Mouse (Mus musculus): ENCODE measurements around the gene Gm5737. TPM values are rescaled to one million over a fixed set of nuclear protein-coding genes. Genes with fewer than 3 reads are reported as not detected.

The Gm5737 gene
- not detected in 2 replicates for polyA plus RNA-seq (2014; fragmentation: Nextera tagmentation; extraction: Ambion mirVana)

GRCm38 (mm10) chr7:120811834-120812415, at the start of gene Gm5737:
Gm5737 (plus strand) TSS chr7:120812365.
- no peak within 1 kb of the TSS for H3K4me3 ChIP-seq (ENCODE audit: low read depth, low read length)
- no peaks in the 10 kb centered on the region for H3K9me3 ChIP-seq (ENCODE audit: control insufficient read depth, low read length)
- H3K4me1 ChIP-seq (ENCODE audit: control insufficient read depth, insufficient read depth, low read length), result no peaks in the 10 kb centered on the region
- no peak for ATAC-seq (ENCODE audit: low read depth)
- no peaks in the 10 kb centered on the region for H3K27me3 ChIP-seq (ENCODE audit: control insufficient read depth, insufficient read depth, low read length)
- no peak within 1 kb of the TSS for H3K27ac ChIP-seq (ENCODE audit: low read depth, low read length)
- 83% methylated on average over 6 of the region's 6 CpGs for WGBS
- H3K36me3 ChIP-seq (ENCODE audit: control insufficient read depth, insufficient read depth, low read length), result no peaks in the 10 kb centered on the region
- H3K4me2 ChIP-seq (ENCODE audit: low read depth, low read length), result no peak within 1 kb of the TSS
- H3K9ac ChIP-seq (replicated peaks; ENCODE audit: low read depth, low read length), result no peak within 1 kb of the TSS

- WGBS, result 11% methylated on average over 1 of the region's 1 CpGs
- Histone ChIP-seq H3K9ac (replicated peaks; ENCODE audit: low read depth, low read length) (no peak overlapping the region), H3K4me1 (ENCODE audit: control insufficient read depth, insufficient read depth, low read length) (no peaks in the 10 kb centered on the region), H3K27me3 (ENCODE audit: control insufficient read depth, insufficient read depth, low read length) (no peaks in the 10 kb centered on the region), H3K27ac (ENCODE audit: low read depth, low read length) (no peak overlapping the region), H3K4me2 (ENCODE audit: low read depth, low read length) (no peak overlapping the region), H3K9me3 (ENCODE audit: control insufficient read depth, low read length) (no peaks in the 10 kb centered on the region), H3K4me3 (ENCODE audit: low read depth, low read length) (no peak overlapping the region), H3K36me3 (ENCODE audit: control insufficient read depth, insufficient read depth, low read length) (no peaks in the 10 kb centered on the region)
- no peak for ATAC-seq (ENCODE audit: low read depth)
These were observed 44.8 kb upstream of the Gm5737 start for GRCm38 (mm10) chr7:120767369-120767768.

- Histone ChIP-seq H3K27ac (ENCODE audit: low read depth, low read length) (no peak overlapping the region), H3K4me1 (ENCODE audit: control insufficient read depth, insufficient read depth, low read length) (no peaks in the 10 kb centered on the region), H3K9me3 (ENCODE audit: control insufficient read depth, low read length) (no peaks in the 10 kb centered on the region), H3K27me3 (ENCODE audit: control insufficient read depth, insufficient read depth, low read length) (no peaks in the 10 kb centered on the region), H3K36me3 (ENCODE audit: control insufficient read depth, insufficient read depth, low read length) (no peaks in the 10 kb centered on the region), H3K4me2 (ENCODE audit: low read depth, low read length) (no peak overlapping the region), H3K4me3 (ENCODE audit: low read depth, low read length) (no peak overlapping the region), H3K9ac (replicated peaks; ENCODE audit: low read depth, low read length) (no peak overlapping the region)
- WGBS, result 44% methylated on average over 1 of the region's 1 CpGs
- ATAC-seq (ENCODE audit: low read depth), result no peak
These were observed 40.8 kb upstream of the Gm5737 start for GRCm38 (mm10) chr7:120771389-120771788.

- H3K9ac ChIP-seq (replicated peaks; ENCODE audit: low read depth, low read length), result no peak overlapping the region
- no peaks in the 10 kb centered on the region for H3K27me3 ChIP-seq (ENCODE audit: control insufficient read depth, insufficient read depth, low read length)
- H3K4me3 ChIP-seq (ENCODE audit: low read depth, low read length), result no peak overlapping the region
- no peaks in the 10 kb centered on the region for H3K4me1 ChIP-seq (ENCODE audit: control insufficient read depth, insufficient read depth, low read length)
- no peak overlapping the region for H3K4me2 ChIP-seq (ENCODE audit: low read depth, low read length)
- H3K9me3 ChIP-seq (ENCODE audit: control insufficient read depth, low read length), result no peaks in the 10 kb centered on the region
- 71% methylated on average over 2 of the region's 2 CpGs for WGBS
- no peaks in the 10 kb centered on the region for H3K36me3 ChIP-seq (ENCODE audit: control insufficient read depth, insufficient read depth, low read length)
- H3K27ac ChIP-seq (ENCODE audit: low read depth, low read length), result no peak overlapping the region
- no peak for ATAC-seq (ENCODE audit: low read depth)
These were observed 34.2 kb upstream of the Gm5737 start for GRCm38 (mm10) chr7:120778012-120778411.

GRCm38 (mm10) chr7:120795544-120795943, 16.6 kb upstream of the Gm5737 start:
- Histone ChIP-seq H3K27me3 (ENCODE audit: control insufficient read depth, insufficient read depth, low read length) (no peaks in the 10 kb centered on the region), H3K9ac (replicated peaks; ENCODE audit: low read depth, low read length) (no peak overlapping the region), H3K27ac (ENCODE audit: low read depth, low read length) (no peak overlapping the region), H3K9me3 (ENCODE audit: control insufficient read depth, low read length) (no peaks in the 10 kb centered on the region), H3K4me1 (ENCODE audit: control insufficient read depth, insufficient read depth, low read length) (no peaks in the 10 kb centered on the region), H3K4me2 (ENCODE audit: low read depth, low read length) (no peak overlapping the region), H3K4me3 (ENCODE audit: low read depth, low read length) (no peak overlapping the region), H3K36me3 (ENCODE audit: control insufficient read depth, insufficient read depth, low read length) (no peaks in the 10 kb centered on the region)
- WGBS, result 69% methylated on average over 4 of the region's 4 CpGs
- ATAC-seq (ENCODE audit: low read depth), result no peak

GRCm38 (mm10) chr7:120796369-120796768, 15.8 kb upstream of the Gm5737 start:
- Histone ChIP-seq H3K27ac (ENCODE audit: low read depth, low read length) (no peak overlapping the region), H3K9ac (replicated peaks; ENCODE audit: low read depth, low read length) (no peak overlapping the region), H3K4me3 (ENCODE audit: low read depth, low read length) (no peak overlapping the region), H3K4me1 (ENCODE audit: control insufficient read depth, insufficient read depth, low read length) (no peaks in the 10 kb centered on the region), H3K27me3 (ENCODE audit: control insufficient read depth, insufficient read depth, low read length) (no peaks in the 10 kb centered on the region), H3K36me3 (ENCODE audit: control insufficient read depth, insufficient read depth, low read length) (no peaks in the 10 kb centered on the region), H3K4me2 (ENCODE audit: low read depth, low read length) (no peak overlapping the region), H3K9me3 (ENCODE audit: control insufficient read depth, low read length) (no peaks in the 10 kb centered on the region)
- no peak for ATAC-seq (ENCODE audit: low read depth)
- WGBS, result 77% methylated on average over 3 of the region's 3 CpGs

GRCm38 (mm10) chr7:120803268-120803667, 8.9 kb upstream of the Gm5737 start:
- H3K27me3 ChIP-seq (ENCODE audit: control insufficient read depth, insufficient read depth, low read length), result no peaks in the 10 kb centered on the region
- no peak overlapping the region for H3K4me2 ChIP-seq (ENCODE audit: low read depth, low read length)
- H3K9me3 ChIP-seq (ENCODE audit: control insufficient read depth, low read length), result no peaks in the 10 kb centered on the region
- ATAC-seq (ENCODE audit: low read depth), result no peak
- H3K36me3 ChIP-seq (ENCODE audit: control insufficient read depth, insufficient read depth, low read length), result no peaks in the 10 kb centered on the region
- no peak overlapping the region for H3K27ac ChIP-seq (ENCODE audit: low read depth, low read length)
- WGBS, result 89% methylated on average over 2 of the region's 2 CpGs
- H3K9ac ChIP-seq (replicated peaks; ENCODE audit: low read depth, low read length), result no peak overlapping the region
- H3K4me1 ChIP-seq (ENCODE audit: control insufficient read depth, insufficient read depth, low read length), result no peaks in the 10 kb centered on the region
- H3K4me3 ChIP-seq (ENCODE audit: low read depth, low read length), result no peak overlapping the region

GRCm38 (mm10) chr7:120809705-120810104, 2.5 kb upstream of the Gm5737 start:
- Histone ChIP-seq H3K4me1 (ENCODE audit: control insufficient read depth, insufficient read depth, low read length) (no peaks in the 10 kb centered on the region), H3K27me3 (ENCODE audit: control insufficient read depth, insufficient read depth, low read length) (no peaks in the 10 kb centered on the region), H3K9me3 (ENCODE audit: control insufficient read depth, low read length) (no peaks in the 10 kb centered on the region), H3K4me3 (ENCODE audit: low read depth, low read length) (peak overlapping the region; percentile 17; the same call in 1 of the 2 replicates), H3K4me2 (ENCODE audit: low read depth, low read length) (peak overlapping the region; percentile 49), H3K36me3 (ENCODE audit: control insufficient read depth, insufficient read depth, low read length) (no peaks in the 10 kb centered on the region), H3K9ac (replicated peaks; ENCODE audit: low read depth, low read length) (peak overlapping the region; percentile 41), H3K27ac (ENCODE audit: low read depth, low read length) (no peak overlapping the region)
- ATAC-seq (ENCODE audit: low read depth), result no peak
- WGBS, result 5% methylated on average over 27 of the region's 27 CpGs

GRCm38 (mm10) chr7:120817552-120817951, 5.4 kb downstream of the Gm5737 start:
- H3K4me2 ChIP-seq (ENCODE audit: low read depth, low read length), result no peak overlapping the region
- H3K36me3 ChIP-seq (ENCODE audit: control insufficient read depth, insufficient read depth, low read length), result no peaks in the 10 kb centered on the region
- H3K4me3 ChIP-seq (ENCODE audit: low read depth, low read length), result no peak overlapping the region
- no peak overlapping the region for H3K9ac ChIP-seq (replicated peaks; ENCODE audit: low read depth, low read length)
- no peak for ATAC-seq (ENCODE audit: low read depth)
- 92% methylated on average over 6 of the region's 6 CpGs for WGBS
- H3K9me3 ChIP-seq (ENCODE audit: control insufficient read depth, low read length), result no peaks in the 10 kb centered on the region
- H3K27ac ChIP-seq (ENCODE audit: low read depth, low read length), result no peak overlapping the region
- no peaks in the 10 kb centered on the region for H3K4me1 ChIP-seq (ENCODE audit: control insufficient read depth, insufficient read depth, low read length)
- no peaks in the 10 kb centered on the region for H3K27me3 ChIP-seq (ENCODE audit: control insufficient read depth, insufficient read depth, low read length)

Data from neural tube, embryonic 14.5 days (tissue).